8 mouse cellular contexts compared by ENCODE assay signal in the genomic region with DNA sequence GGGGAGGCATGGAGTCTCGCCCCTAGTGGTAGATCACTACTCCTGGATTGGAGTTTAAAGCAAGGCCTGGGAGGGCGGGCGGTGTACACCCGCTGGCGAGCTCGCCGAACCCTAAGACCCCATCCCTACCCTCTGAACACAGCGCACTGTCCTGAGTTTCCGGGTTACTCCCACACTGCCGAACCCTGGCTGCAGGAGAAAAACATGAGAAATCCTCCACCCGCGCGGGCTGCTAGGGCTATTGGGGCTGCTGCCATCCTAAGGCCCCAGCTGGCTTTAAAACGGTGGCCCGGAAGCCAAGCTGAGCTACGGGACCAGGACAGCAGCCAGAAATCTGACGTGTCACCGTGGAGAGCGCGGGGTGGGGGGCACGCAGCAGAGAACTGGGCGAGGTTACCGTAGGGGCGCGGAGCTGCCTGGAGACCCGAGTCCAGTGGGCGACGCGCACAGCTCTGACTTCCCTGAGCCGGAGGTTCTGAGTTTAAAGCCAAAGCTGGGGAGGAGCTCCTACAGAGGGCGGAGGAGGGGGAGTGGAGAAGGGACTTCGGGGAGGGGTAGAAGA. TPM values are rescaled to one million over a fixed set of nuclear protein-coding genes. Genes with fewer than 3 reads are reported as not detected.
A peak's percentile ranks its signal among the peaks of the same experiment; 100 is the strongest.
DNase-seq lines count a peak whose midpoint lies in the region; ATAC-seq and TF ChIP-seq lines count a peak whose summit lies in the region.

A gene (minus strand): TSS at position 546 of the 562 bp plus-strand sequence.

- peak; percentile 82 for DNase-seq in cerebellum, adult 11-12 months
- DNase-seq in heart, postnatal 10 days = peak; percentile 83 to 86
- DNase-seq in kidney, postnatal 36 days = peak; percentile 76 to 81
- no peak for DNase-seq in liver, embryonic 14.5 days (ENCODE audit: low read depth in 3 of 3, low spot score in 3 of 3)
- DNase-seq in natural killer cell, adult 2 months (ENCODE audit: low spot score in 2 of 2) = peak; percentile 20 to 28

- no peaks in the 10 kb centered on the region for H3K9me3 ChIP-seq in ES-Bruce4 (replicated peaks; ENCODE audit: control insufficient read depth, insufficient read depth, low read length, poor library complexity, severe bottlenecking)
- H3K9me3 ChIP-seq in forebrain, embryonic 16.5 days (ENCODE audit: control insufficient read depth, low read length) = no peaks in the 10 kb centered on the region
- H3K9me3 ChIP-seq in liver, embryonic 14.5 days (ENCODE audit: control insufficient read depth, low read length) = no peaks in the 10 kb centered on the region

- no peaks in the 10 kb centered on the region for H3K4me1 ChIP-seq in ES-Bruce4 (ENCODE audit: control insufficient read depth, insufficient read depth, low read length)
- H3K4me1 ChIP-seq in forebrain, embryonic 16.5 days (replicated peaks; ENCODE audit: control insufficient read depth, insufficient read depth, low read length) = peaks cover 6% of the 10 kb centered on the region
- H3K4me1 ChIP-seq in liver, embryonic 14.5 days (replicated peaks; ENCODE audit: control insufficient read depth in 2 of 2, insufficient read depth in 2 of 2, low read length in 1 of 2) = peaks cover 0 to 10% of the 10 kb centered on the region in 2 experiments; a peak in 2 of 4 replicates
- peaks cover 13% of the 10 kb centered on the region for H3K4me1 ChIP-seq in testis, adult 2 months (ENCODE audit: control insufficient read depth, insufficient read depth, low read length)

- peak; percentile 93 for ATAC-seq in forebrain, embryonic 16.5 days
- peak; percentile 58; the same call in 1 of the 2 replicates for ATAC-seq in liver, embryonic 14.5 days (ENCODE audit: insufficient read depth)

- intact Hi-C loops in heart, postnatal 10 days (cut with DNase I) = no loop called here

- WGBS in forebrain, embryonic 16.5 days = under 1% methylated on average over 32 of the region's 32 CpGs
- 1% methylated on average over 32 of the region's 32 CpGs for WGBS in liver, embryonic 14.5 days (ENCODE audit: insufficient replicate concordance)

- peak within 1 kb of the TSS; percentile 74 for H3K9ac ChIP-seq in ES-Bruce4 (ENCODE audit: low read depth, poor library complexity, severe bottlenecking)
- peak within 1 kb of the TSS; percentile 72 for H3K9ac ChIP-seq in forebrain, embryonic 16.5 days (replicated peaks; ENCODE audit: low read depth, low read length)
- H3K9ac ChIP-seq in liver, embryonic 14.5 days (replicated peaks) = peak within 1 kb of the TSS; percentile 2

- no peak for TF ChIP-seq POLR2A in ES-Bruce4 (IDR thresholded peaks at IDR 0.05; ENCODE audit: insufficient read depth, low read length)
- TF ChIP-seq POLR2A in testis, adult 2 months (IDR thresholded peaks at IDR 0.05; ENCODE audit: control insufficient read depth, low read depth, low read length) = no peak; the same call in 1 of the 2 replicates

- H3K27me3 ChIP-seq in ES-Bruce4 (ENCODE audit: control insufficient read depth, insufficient read depth, low read length, poor library complexity, severe bottlenecking) = no peaks in the 10 kb centered on the region
- H3K27me3 ChIP-seq in forebrain, embryonic 16.5 days (replicated peaks; ENCODE audit: control insufficient read depth, insufficient read depth, low read length) = no peaks in the 10 kb centered on the region
- no peaks in the 10 kb centered on the region for H3K27me3 ChIP-seq in liver, embryonic 14.5 days (ENCODE audit: control insufficient read depth, insufficient read depth, low read length)
- no peaks in the 10 kb centered on the region for H3K27me3 ChIP-seq in testis, adult 2 months (ENCODE audit: control insufficient read depth, insufficient read depth, low read length)

- no peaks in the 10 kb centered on the region for H3K36me3 ChIP-seq in ES-Bruce4 (ENCODE audit: control insufficient read depth, insufficient read depth, low read length, poor library complexity, severe bottlenecking)
- H3K36me3 ChIP-seq in forebrain, embryonic 16.5 days (ENCODE audit: control insufficient read depth, insufficient read depth) = no peaks in the 10 kb centered on the region
- no peaks in the 10 kb centered on the region for H3K36me3 ChIP-seq in liver, embryonic 14.5 days (replicated peaks; ENCODE audit: control insufficient read depth, insufficient read depth, low read depth)
- no peaks in the 10 kb centered on the region for H3K36me3 ChIP-seq in testis, adult 2 months (ENCODE audit: control insufficient read depth, insufficient read depth, low read length)

- H3K4me2 ChIP-seq in forebrain, embryonic 16.5 days (ENCODE audit: low read length) = peak within 1 kb of the TSS; percentile 61
- H3K4me2 ChIP-seq in liver, embryonic 14.5 days (ENCODE audit: low read depth) = peak within 1 kb of the TSS; percentile 74

- TF ChIP-seq EP300 in ES-Bruce4 (IDR thresholded peaks at IDR 0.05; ENCODE audit: insufficient read depth, low read depth, low read length) = no peak
- no peak for TF ChIP-seq EP300 in liver, embryonic 14.5 days (IDR thresholded peaks at IDR 0.05; ENCODE audit: low read depth)

- H3K27ac ChIP-seq in ES-Bruce4 (ENCODE audit: insufficient read depth, low read length) = no peak within 1 kb of the TSS
- no peak within 1 kb of the TSS for H3K27ac ChIP-seq in forebrain, embryonic 16.5 days (ENCODE audit: low read length)
- no peak within 1 kb of the TSS for H3K27ac ChIP-seq in liver, embryonic 14.5 days
- H3K27ac ChIP-seq in testis, adult 2 months (ENCODE audit: control insufficient read depth, insufficient read depth, low read depth, low read length) = peak within 1 kb of the TSS; percentile 86

- TF ChIP-seq CTCF in ES-Bruce4 (IDR thresholded peaks at IDR 0.05; ENCODE audit: low read depth, low read length) = no peak
- peak; percentile 46 for TF ChIP-seq CTCF in liver, embryonic 14.5 days (IDR thresholded peaks at IDR 0.05; ENCODE audit: low read depth)
- TF ChIP-seq CTCF in testis, adult 2 months (IDR thresholded peaks at IDR 0.05; ENCODE audit: control insufficient read depth, insufficient read depth, insufficient replicate concordance, low read depth, low read length) = no peak

- peak within 1 kb of the TSS; percentile 71 for H3K4me3 ChIP-seq in ES-Bruce4 (ENCODE audit: low read depth, low read length)
- H3K4me3 ChIP-seq in forebrain, embryonic 16.5 days (replicated peaks; ENCODE audit: low read length) = peak within 1 kb of the TSS; percentile 60
- H3K4me3 ChIP-seq in liver, embryonic 14.5 days (ENCODE audit: insufficient read depth in 1 of 2, low read depth in 2 of 2, low read length in 2 of 2) = peak within 1 kb of the TSS; percentile 40 to 52
- peak within 1 kb of the TSS; percentile 94 for H3K4me3 ChIP-seq in testis, adult 2 months (ENCODE audit: control insufficient read depth, low read depth, low read length)

RNA-seq across cellular contexts. Expression of the gene that starts here (rescaled TPM):
- 4.0 and 4.4 TPM in 2 replicates for polyA plus RNA-seq in ES-Bruce4 (2011; ENCODE audit: insufficient read depth, insufficient read length, low read depth, missing spikeins)
- polyA plus RNA-seq in forebrain, embryonic 16.5 days (2015; fragmentation: Nextera tagmentation; extraction: Ambion mirVana) = 3.2 and 3.3 TPM in 2 replicates
- total RNA-seq in heart, postnatal 10 days (2021) = 1 to 10 TPM; 6.8 to 8.1 TPM
- 4.7 and 5.4 TPM in 2 replicates for polyA plus RNA-seq in liver, embryonic 14.5 days (2012; rRNA removed)
- 11.5 and 11.8 TPM in 2 replicates for polyA plus RNA-seq in liver, embryonic 14.5 days (2014; fragmentation: Nextera tagmentation; extraction: Ambion mirVana)
- 3.2 and 4.0 TPM in 2 replicates for polyA plus RNA-seq in testis, adult 2 months (2012; rRNA removed)

Comparison
In these comparisons a context has a peak if more than half of its experiments do, and no peak if none do; other contexts are left out.
1. H3K9ac ChIP-seq: peak in every context shown above with its lines; median percentile 74 in ES-Bruce4; 72 in forebrain, embryonic 16.5 days; 2 in liver, embryonic 14.5 days.
2. DNase-seq: peak in cerebellum, adult 11-12 months (single experiment), heart, postnatal 10 days (2 of 2), kidney, postnatal 36 days (2 of 2) and natural killer cell, adult 2 months (2 of 2); none in liver, embryonic 14.5 days (0 of 3).
3. Peak in every context shown above with its lines, with median percentiles within 50 percentile points of each other: H3K4me3 ChIP-seq.